ENCODE assay signal across 22 mouse cellular contexts in genomic region chr2:122141332-122141967, GRCm38 (mm10). TPM values are rescaled to one million over a fixed set of nuclear protein-coding genes. Genes with fewer than 3 reads are reported as not detected.
DNase-seq lines count a peak whose midpoint lies in the region; ATAC-seq and TF ChIP-seq lines count a peak whose summit lies in the region.
"Had no signal": no experiment of that assay in that cellular context is flagged by ENCODE, and none has a peak within 500 bp of the region (broad histone marks: within the 10 kb centered on the region; RNA-seq: fewer than 3 reads in every experiment).

No protein-coding gene starts in this region.

- no peaks in the 10 kb centered on the region for H3K36me3 ChIP-seq in hindbrain, embryonic 11.5 days (ENCODE audit: control insufficient read depth, insufficient read depth, low read length)
- no peaks in the 10 kb centered on the region for H3K36me3 ChIP-seq in hindbrain, embryonic 14.5 days (replicated peaks; ENCODE audit: control insufficient read depth, insufficient read depth)
- H3K36me3 ChIP-seq in lung, postnatal 0 days (ENCODE audit: insufficient read depth, low read length): no peaks in the 10 kb centered on the region
- no peaks in the 10 kb centered on the region for H3K36me3 ChIP-seq in liver, embryonic 13.5 days
- no peaks in the 10 kb centered on the region for H3K36me3 ChIP-seq in stomach, embryonic 15.5 days
- H3K36me3 ChIP-seq: forebrain, embryonic 15.5 days; heart, embryonic 10.5 days; kidney, embryonic 15.5 days; limb, embryonic 10.5 days; neural tube, embryonic 12.5 days had no signal

- no peak overlapping the region for H3K9ac ChIP-seq in hindbrain, embryonic 11.5 days (ENCODE audit: low read depth, low read length)
- no peak overlapping the region for H3K9ac ChIP-seq in hindbrain, embryonic 14.5 days
- H3K9ac ChIP-seq in lung, postnatal 0 days (replicated peaks; ENCODE audit: low read depth): no peak overlapping the region
- no peak overlapping the region for H3K9ac ChIP-seq in liver, embryonic 13.5 days
- H3K9ac ChIP-seq in stomach, embryonic 15.5 days: no peak overlapping the region
- H3K9ac ChIP-seq: forebrain, embryonic 15.5 days; kidney, embryonic 15.5 days; neural tube, embryonic 12.5 days had no signal

- peak; percentile 53 for TF ChIP-seq CTCF in lung, postnatal 0 days (IDR thresholded peaks at IDR 0.05)

- TF ChIP-seq EP300 in lung, postnatal 0 days (IDR thresholded peaks at IDR 0.05): no peak

- H3K9me3 ChIP-seq in hindbrain, embryonic 11.5 days (ENCODE audit: control insufficient read depth, low read length): no peaks in the 10 kb centered on the region
- no peaks in the 10 kb centered on the region for H3K9me3 ChIP-seq in hindbrain, embryonic 14.5 days (ENCODE audit: control insufficient read depth, low read length)
- H3K9me3 ChIP-seq in lung, postnatal 0 days (ENCODE audit: low read length): no peaks in the 10 kb centered on the region
- H3K9me3 ChIP-seq in liver, embryonic 13.5 days (replicated peaks): no peaks in the 10 kb centered on the region
- H3K9me3 ChIP-seq in stomach, embryonic 15.5 days: no peaks in the 10 kb centered on the region
- H3K9me3 ChIP-seq: forebrain, embryonic 15.5 days; heart, embryonic 10.5 days; kidney, embryonic 15.5 days; limb, embryonic 10.5 days; neural tube, embryonic 12.5 days had no signal

- 73% methylated on average over 5 of the region's 5 CpGs for WGBS in hindbrain, embryonic 11.5 days
- 85% methylated on average over 5 of the region's 5 CpGs for WGBS in hindbrain, embryonic 14.5 days
- 66% methylated on average over 5 of the region's 5 CpGs for WGBS in lung, postnatal 0 days
- 61% methylated on average over 5 of the region's 5 CpGs for WGBS in liver, embryonic 13.5 days (ENCODE audit: insufficient replicate concordance)
- 71% methylated on average over 5 of the region's 5 CpGs for WGBS in stomach, embryonic 15.5 days

- H3K4me2 ChIP-seq in hindbrain, embryonic 11.5 days (replicated peaks; ENCODE audit: low read depth, low read length): no peak overlapping the region
- no peak overlapping the region for H3K4me2 ChIP-seq in hindbrain, embryonic 14.5 days (replicated peaks)
- no peak overlapping the region for H3K4me2 ChIP-seq in lung, postnatal 0 days (replicated peaks; ENCODE audit: low read depth, low read length)
- H3K4me2 ChIP-seq in liver, embryonic 13.5 days: peak overlapping the region; percentile 13; the same call in 1 of the 2 replicates
- H3K4me2 ChIP-seq in stomach, embryonic 15.5 days: no peak overlapping the region
- H3K4me2 ChIP-seq: forebrain, embryonic 15.5 days; kidney, embryonic 15.5 days; neural tube, embryonic 12.5 days had no signal

- ATAC-seq in hindbrain, embryonic 11.5 days (ENCODE audit: low FRiP score): no peak
- no peak for ATAC-seq in hindbrain, embryonic 14.5 days (ENCODE audit: low FRiP score)
- no peak for ATAC-seq in lung, postnatal 0 days
- peak; percentile 18 for ATAC-seq in liver, embryonic 13.5 days (ENCODE audit: low read depth)
- ATAC-seq in stomach, embryonic 15.5 days (ENCODE audit: insufficient read depth, low FRiP score, low read depth): 0 out of 2 replicates have a peak, but pooled peaks have one; percentile 31
- ATAC-seq: forebrain, embryonic 15.5 days; midbrain, embryonic 16.5 days had no signal

- peak; percentile 16 for DNase-seq in hindbrain, embryonic 11.5 days (ENCODE audit: low spot score)
- DNase-seq in hindbrain, embryonic 14.5 days (ENCODE audit: low spot score): no peak
- DNase-seq in lung, postnatal 0 days (ENCODE audit: low spot score): no peak
- no peak for DNase-seq in lung, adult 18-20 months
- no peak for DNase-seq in liver, embryonic 13.5 days
- DNase-seq in adrenal gland, adult 8-10 months: no peak
- DNase-seq in layer of hippocampus, postnatal 10 days (ENCODE audit: low spot score in 2 of 2): no peak
- DNase-seq: adrenal gland, adult 2 months; B cell, adult 2 months; cerebellum, postnatal 10 days; layer of hippocampus, adult 9-11 months; right cerebral cortex, postnatal 4 days; thymus, adult 2 months had no signal

- no peaks in the 10 kb centered on the region for H3K4me1 ChIP-seq in hindbrain, embryonic 11.5 days (replicated peaks; ENCODE audit: control insufficient read depth, insufficient read depth, low read length)
- no peaks in the 10 kb centered on the region for H3K4me1 ChIP-seq in hindbrain, embryonic 14.5 days (replicated peaks; ENCODE audit: control insufficient read depth, insufficient read depth, low read length)
- no peaks in the 10 kb centered on the region for H3K4me1 ChIP-seq in lung, postnatal 0 days (ENCODE audit: insufficient read depth, low read depth, low read length)
- H3K4me1 ChIP-seq in liver, embryonic 13.5 days (replicated peaks): peaks cover 39% of the 10 kb centered on the region
- no peaks in the 10 kb centered on the region for H3K4me1 ChIP-seq in stomach, embryonic 15.5 days
- H3K4me1 ChIP-seq: forebrain, embryonic 15.5 days; kidney, embryonic 15.5 days; limb, embryonic 10.5 days; neural tube, embryonic 12.5 days had no signal

- no peak overlapping the region for H3K27ac ChIP-seq in hindbrain, embryonic 11.5 days (ENCODE audit: low read depth, low read length)
- no peak overlapping the region for H3K27ac ChIP-seq in hindbrain, embryonic 14.5 days
- no peak overlapping the region for H3K27ac ChIP-seq in lung, postnatal 0 days (ENCODE audit: low read length)
- peak overlapping the region; percentile 67 for H3K27ac ChIP-seq in liver, embryonic 13.5 days
- no peak overlapping the region for H3K27ac ChIP-seq in stomach, embryonic 15.5 days
- H3K27ac ChIP-seq: forebrain, embryonic 15.5 days; heart, embryonic 10.5 days; kidney, embryonic 15.5 days; limb, embryonic 10.5 days; neural tube, embryonic 12.5 days had no signal

- no peak overlapping the region for H3K4me3 ChIP-seq in hindbrain, embryonic 11.5 days (ENCODE audit: low read depth, low read length)
- no peak overlapping the region for H3K4me3 ChIP-seq in hindbrain, embryonic 14.5 days (replicated peaks; ENCODE audit: low read length)
- H3K4me3 ChIP-seq in lung, postnatal 0 days (ENCODE audit: low read depth, low read length): no peak overlapping the region
- no peak overlapping the region for H3K4me3 ChIP-seq in liver, embryonic 13.5 days (replicated peaks)
- H3K4me3 ChIP-seq in stomach, embryonic 15.5 days (replicated peaks): no peak overlapping the region
- H3K4me3 ChIP-seq: forebrain, embryonic 15.5 days; heart, embryonic 10.5 days; kidney, embryonic 15.5 days; limb, embryonic 10.5 days; neural tube, embryonic 12.5 days had no signal

- H3K27me3 ChIP-seq in hindbrain, embryonic 11.5 days (ENCODE audit: control insufficient read depth, insufficient read depth, low read length): no peaks in the 10 kb centered on the region
- no peaks in the 10 kb centered on the region for H3K27me3 ChIP-seq in hindbrain, embryonic 14.5 days (ENCODE audit: control insufficient read depth, insufficient read depth, low read length)
- H3K27me3 ChIP-seq in lung, postnatal 0 days (replicated peaks; ENCODE audit: insufficient read depth, low read length): no peaks in the 10 kb centered on the region
- H3K27me3 ChIP-seq in liver, embryonic 13.5 days: no peaks in the 10 kb centered on the region
- H3K27me3 ChIP-seq in stomach, embryonic 15.5 days (replicated peaks): 0 out of 2 replicates have a peak, but pooled peaks cover 3% of the 10 kb centered on the region
- H3K27me3 ChIP-seq: forebrain, embryonic 15.5 days; kidney, embryonic 15.5 days; neural tube, embryonic 12.5 days had no signal

RNA-seq across cellular contexts. Expression of gene B2m, which starts 6.0 kb away (rescaled TPM):
- 134 and 151 TPM in 2 replicates for polyA plus RNA-seq in hindbrain, embryonic 11.5 days (2014; fragmentation: Nextera tagmentation; extraction: Ambion mirVana)
- polyA plus RNA-seq in hindbrain, embryonic 14.5 days (2014; fragmentation: Nextera tagmentation; extraction: Ambion mirVana): 113 and 135 TPM in 2 replicates
- 655 and 745 TPM in 2 replicates for polyA plus RNA-seq in lung, postnatal 0 days (2015; fragmentation: Nextera tagmentation; extraction: Ambion mirVana)
- 322 and 384 TPM in 2 replicates for polyA plus RNA-seq in liver, embryonic 13.5 days (2015; fragmentation: Nextera tagmentation; extraction: Ambion mirVana)
- 338 and 449 TPM in 2 replicates for polyA plus RNA-seq in stomach, embryonic 15.5 days (2015; fragmentation: Nextera tagmentation; extraction: Ambion mirVana)
- total RNA-seq in adrenal gland, adult 8-10 months (2022): 100 to 1,000 TPM; 769 to 879 (median 834) TPM
- total RNA-seq in layer of hippocampus, postnatal 10 days (2021): 10 to 100 TPM; 71.5 to 82.4 TPM

RNA-seq across cellular contexts. Expression of gene Trim69, which starts 19.1 kb away (rescaled TPM):
- polyA plus RNA-seq in hindbrain, embryonic 11.5 days (2014; fragmentation: Nextera tagmentation; extraction: Ambion mirVana): not detected in 2 replicates
- polyA plus RNA-seq in hindbrain, embryonic 14.5 days (2014; fragmentation: Nextera tagmentation; extraction: Ambion mirVana): not detected in 2 replicates
- not detected in 2 replicates for polyA plus RNA-seq in lung, postnatal 0 days (2015; fragmentation: Nextera tagmentation; extraction: Ambion mirVana)
- not detected in 2 replicates for polyA plus RNA-seq in liver, embryonic 13.5 days (2015; fragmentation: Nextera tagmentation; extraction: Ambion mirVana)
- not detected in 2 replicates for polyA plus RNA-seq in stomach, embryonic 15.5 days (2015; fragmentation: Nextera tagmentation; extraction: Ambion mirVana)
- total RNA-seq in adrenal gland, adult 8-10 months (2022): not detected
- total RNA-seq in layer of hippocampus, postnatal 10 days (2021): not detected
- total RNA-seq: adrenal gland, adult 2 months; gastrocnemius, adult 18-20 months; heart, postnatal 25 days had no signal
- polyA plus RNA-seq: adrenal gland, adult 2 months; forebrain, embryonic 15.5 days; kidney, embryonic 15.5 days; midbrain, embryonic 16.5 days; neural tube, embryonic 12.5 days had no signal

RNA-seq across cellular contexts. Expression of gene Spg11, which starts 23.3 kb away (rescaled TPM):
- 11.4 and 11.8 TPM in 2 replicates for polyA plus RNA-seq in hindbrain, embryonic 11.5 days (2014; fragmentation: Nextera tagmentation; extraction: Ambion mirVana)
- 9.6 and 10.8 TPM in 2 replicates for polyA plus RNA-seq in hindbrain, embryonic 14.5 days (2014; fragmentation: Nextera tagmentation; extraction: Ambion mirVana)
- polyA plus RNA-seq in lung, postnatal 0 days (2015; fragmentation: Nextera tagmentation; extraction: Ambion mirVana): 4.1 and 4.3 TPM in 2 replicates
- 3.5 and 3.6 TPM in 2 replicates for polyA plus RNA-seq in liver, embryonic 13.5 days (2015; fragmentation: Nextera tagmentation; extraction: Ambion mirVana)
- 7.7 and 9.9 TPM in 2 replicates for polyA plus RNA-seq in stomach, embryonic 15.5 days (2015; fragmentation: Nextera tagmentation; extraction: Ambion mirVana)
- total RNA-seq in adrenal gland, adult 8-10 months (2022): 10 to 100 TPM; 20.0 to 25.0 (median 23.5) TPM
- total RNA-seq in layer of hippocampus, postnatal 10 days (2021): 10 to 100 TPM; 18.6 to 20.1 TPM

RNA-seq across cellular contexts. Expression of gene Patl2, which starts 44.5 kb away (rescaled TPM):
- 0.09 TPM in 1 of 2 replicates, not detected in the other for polyA plus RNA-seq in hindbrain, embryonic 11.5 days (2014; fragmentation: Nextera tagmentation; extraction: Ambion mirVana)
- not detected in 2 replicates for polyA plus RNA-seq in hindbrain, embryonic 14.5 days (2014; fragmentation: Nextera tagmentation; extraction: Ambion mirVana)
- not detected in 2 replicates for polyA plus RNA-seq in lung, postnatal 0 days (2015; fragmentation: Nextera tagmentation; extraction: Ambion mirVana)
- polyA plus RNA-seq in liver, embryonic 13.5 days (2015; fragmentation: Nextera tagmentation; extraction: Ambion mirVana): 0.06 TPM in 2 replicates
- not detected in 2 replicates for polyA plus RNA-seq in stomach, embryonic 15.5 days (2015; fragmentation: Nextera tagmentation; extraction: Ambion mirVana)
- total RNA-seq in adrenal gland, adult 8-10 months (2022): under 1 TPM in 1 of 4 experiments, not detected in 3; 0.09 TPM
- not detected for total RNA-seq in layer of hippocampus, postnatal 10 days (2021)
- total RNA-seq: adrenal gland, adult 2 months; gastrocnemius, adult 18-20 months; heart, postnatal 25 days had no signal
- polyA plus RNA-seq: adrenal gland, adult 2 months; forebrain, embryonic 15.5 days; kidney, embryonic 15.5 days; limb, embryonic 10.5 days; midbrain, embryonic 16.5 days; neural tube, embryonic 12.5 days had no signal

RNA-seq across cellular contexts. Expression of gene Terb2, which starts 44.6 kb away (rescaled TPM):
- not detected in 2 replicates for polyA plus RNA-seq in hindbrain, embryonic 11.5 days (2014; fragmentation: Nextera tagmentation; extraction: Ambion mirVana)
- polyA plus RNA-seq in hindbrain, embryonic 14.5 days (2014; fragmentation: Nextera tagmentation; extraction: Ambion mirVana): not detected in 2 replicates
- polyA plus RNA-seq in lung, postnatal 0 days (2015; fragmentation: Nextera tagmentation; extraction: Ambion mirVana): not detected in 2 replicates
- polyA plus RNA-seq in liver, embryonic 13.5 days (2015; fragmentation: Nextera tagmentation; extraction: Ambion mirVana): not detected in 2 replicates
- polyA plus RNA-seq in stomach, embryonic 15.5 days (2015; fragmentation: Nextera tagmentation; extraction: Ambion mirVana): not detected in 2 replicates
- total RNA-seq in adrenal gland, adult 8-10 months (2022): not detected
- not detected for total RNA-seq in layer of hippocampus, postnatal 10 days (2021)
- total RNA-seq: adrenal gland, adult 2 months; gastrocnemius, adult 18-20 months; heart, postnatal 25 days had no signal
- polyA plus RNA-seq: adrenal gland, adult 2 months; forebrain, embryonic 15.5 days; heart, embryonic 10.5 days; kidney, embryonic 15.5 days; limb, embryonic 10.5 days; midbrain, embryonic 16.5 days; neural tube, embryonic 12.5 days; thymus, adult 2 months had no signal

Comparison
In these comparisons a context has a peak if more than half of its experiments do, and no peak if none do; other contexts are left out.
1. ATAC-seq: peak in liver, embryonic 13.5 days (single experiment) and stomach, embryonic 15.5 days (single experiment); none in hindbrain, embryonic 11.5 days (single experiment), hindbrain, embryonic 14.5 days (single experiment) and lung, postnatal 0 days (single experiment).